8 mouse cellular contexts compared by ENCODE assay signal in the genomic region with DNA sequence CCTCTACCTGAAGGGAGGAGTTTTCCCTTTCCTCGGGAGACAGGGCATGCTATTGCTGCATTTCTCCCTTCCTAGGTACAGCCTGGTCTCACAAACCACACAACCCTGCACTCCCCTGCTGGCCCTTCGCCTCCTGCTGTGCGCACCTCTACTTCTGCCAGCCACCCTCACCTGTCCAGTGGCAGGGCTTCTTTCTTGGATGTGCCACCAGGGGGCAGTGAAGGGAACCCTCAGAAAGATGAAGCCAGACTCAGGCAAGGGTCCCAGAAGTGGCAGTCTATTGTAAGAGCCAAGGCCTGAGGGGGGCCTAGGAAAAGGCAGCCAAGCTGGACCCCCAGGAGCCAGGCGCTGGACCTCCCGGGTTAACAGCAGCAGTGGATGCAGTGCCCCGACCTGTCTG. TPM values are rescaled to one million over a fixed set of nuclear protein-coding genes. Genes with fewer than 3 reads are reported as not detected.
DNase-seq lines count a peak whose midpoint lies in the region; ATAC-seq and TF ChIP-seq lines count a peak whose summit lies in the region.

No protein-coding gene starts in this region.

- H3K4me1 ChIP-seq in heart, adult 2 months (ENCODE audit: control insufficient read depth, insufficient read depth, low read length), result peaks cover 6% of the 10 kb centered on the region
- 0 out of 2 replicates have a peak, but pooled peaks cover 5% of the 10 kb centered on the region for H3K4me1 ChIP-seq in heart, embryonic 11.5 days (ENCODE audit: control insufficient read depth, insufficient read depth, low read length)
- peaks cover 94% of the 10 kb centered on the region for H3K4me1 ChIP-seq in E14TG2a.4 (replicated peaks; ENCODE audit: low read depth, low read length)
- H3K4me1 ChIP-seq in cerebellum, adult 2 months (ENCODE audit: control insufficient read depth, insufficient read depth, low read length), result peaks cover 55% of the 10 kb centered on the region

- WGBS in heart, adult 2 months, result 46% methylated on average over 6 of the region's 6 CpGs
- 30% methylated on average over 6 of the region's 6 CpGs for WGBS in heart, embryonic 11.5 days (ENCODE audit: insufficient replicate concordance)
- 40% methylated on average over 6 of the region's 6 CpGs for WGBS in cerebellum, adult 2 months

- intact Hi-C loops in heart, adult 2 months (cut with DNase I), result loop anchor here (1.0 to 10.0 kb wide), 3 partner anchors 23 to 159 kb away; a partner anchor contains a TSS
- intact Hi-C loops in left cerebral cortex, postnatal 14 days (cut with DNase I), result loop anchor here (10.0 kb wide), 1 partner anchor 159 kb away; a partner anchor contains a TSS

- no peak overlapping the region for H3K9ac ChIP-seq in heart, adult 2 months (ENCODE audit: low read depth, low read length)
- no peak overlapping the region for H3K9ac ChIP-seq in heart, embryonic 11.5 days (ENCODE audit: low read depth, low read length)

- TF ChIP-seq CTCF in heart, adult 2 months (IDR thresholded peaks at IDR 0.05), result peak; percentile 89
- TF ChIP-seq CTCF in E14TG2a.4 (conservative IDR thresholded peaks at IDR 0.05; ENCODE audit: low read length), result peak; percentile 80
- peak; percentile 68 for TF ChIP-seq CTCF in cerebellum, adult 2 months (IDR thresholded peaks at IDR 0.05; ENCODE audit: borderline replicate concordance, insufficient read depth, low read depth, low read length)

- H3K4me2 ChIP-seq in heart, embryonic 11.5 days, result no peak overlapping the region

- no peak overlapping the region for H3K4me3 ChIP-seq in heart, adult 2 months
- H3K4me3 ChIP-seq in heart, embryonic 11.5 days (ENCODE audit: low read depth, low read length), result no peak overlapping the region
- peak overlapping the region; percentile 71; the same call in 1 of the 2 replicates for H3K4me3 ChIP-seq in E14TG2a.4 (replicated peaks; ENCODE audit: low read length)
- H3K4me3 ChIP-seq in cerebellum, adult 2 months (replicated peaks; ENCODE audit: insufficient read depth, low read depth, low read length), result no peak overlapping the region

- no peak for ATAC-seq in heart, embryonic 11.5 days (replicated peaks; ENCODE audit: insufficient number of reproducible peaks, low FRiP score, low TSS enrichment)

- no peaks in the 10 kb centered on the region for H3K79me2 ChIP-seq in heart, adult 2 months (replicated peaks; ENCODE audit: control insufficient read depth, insufficient read depth, low read length)

- no peaks in the 10 kb centered on the region for H3K27me3 ChIP-seq in heart, adult 2 months (ENCODE audit: control insufficient read depth, insufficient read depth, low read length)
- peaks cover 7% of the 10 kb centered on the region for H3K27me3 ChIP-seq in heart, embryonic 11.5 days (ENCODE audit: control insufficient read depth, insufficient read depth, low read length)
- H3K27me3 ChIP-seq in E14TG2a.4 (ENCODE audit: insufficient read depth, low read length), result no peaks in the 10 kb centered on the region
- no peaks in the 10 kb centered on the region for H3K27me3 ChIP-seq in cerebellum, adult 2 months (ENCODE audit: control insufficient read depth, insufficient read depth, low read length)

- peak; percentile 63 to 76 for DNase-seq in heart, adult 2 months
- DNase-seq in cerebellum, adult 2 months, result peak; percentile 69 to 77
- peak; percentile 70 to 71 for DNase-seq in frontal cortex, postnatal 36 days (ENCODE audit: low spot score in 2 of 2)
- peak; percentile 61 to 81 for DNase-seq in left cerebral cortex, postnatal 14 days (ENCODE audit: low spot score in 2 of 2)
- peak; percentile 74 for DNase-seq in neural tube, embryonic 10.5 days (ENCODE audit: extremely low spot score, low spot score)
- peak; percentile 62 to 82 for DNase-seq in thymus, postnatal 10 days (ENCODE audit: low spot score in 2 of 2)

- 0 out of 2 replicates have a peak, but pooled peaks cover 2% of the 10 kb centered on the region for H3K9me3 ChIP-seq in heart, embryonic 11.5 days (replicated peaks; ENCODE audit: control insufficient read depth, low read length)
- peaks cover 5% of the 10 kb centered on the region for H3K9me3 ChIP-seq in E14TG2a.4 (ENCODE audit: low read length)

- TF ChIP-seq POLR2A in heart, adult 2 months (IDR thresholded peaks at IDR 0.05; ENCODE audit: insufficient read depth, low read depth, low read length), result no peak
- no peak for TF ChIP-seq POLR2A in cerebellum, adult 2 months (IDR thresholded peaks at IDR 0.05; ENCODE audit: borderline replicate concordance, insufficient read depth, low read length)

- no peak for TF ChIP-seq EP300 in heart, adult 2 months (IDR thresholded peaks at IDR 0.05; ENCODE audit: insufficient read depth, low read depth, low read length)

- H3K27ac ChIP-seq in heart, adult 2 months, result no peak overlapping the region
- H3K27ac ChIP-seq in heart, embryonic 11.5 days (ENCODE audit: low read depth, low read length), result no peak overlapping the region
- no peak overlapping the region for H3K27ac ChIP-seq in cerebellum, adult 2 months (ENCODE audit: insufficient read depth, low read length)

- no peaks in the 10 kb centered on the region for H3K36me3 ChIP-seq in heart, adult 2 months (ENCODE audit: control insufficient read depth, insufficient read depth, low read length)
- no peaks in the 10 kb centered on the region for H3K36me3 ChIP-seq in heart, embryonic 11.5 days (ENCODE audit: control insufficient read depth, insufficient read depth, low read length)
- peaks cover 8% of the 10 kb centered on the region; the same call in 1 of the 2 replicates for H3K36me3 ChIP-seq in E14TG2a.4 (ENCODE audit: insufficient read depth, low read length)

RNA-seq across cellular contexts. Expression of a gene that starts 7.1 kb away (rescaled TPM):
- 10 to 100 TPM in 1 of 2 experiments, 1 to 10 TPM in 1; 5.8 to 10.3 TPM for total RNA-seq in heart, adult 2 months (2021)
- polyA plus RNA-seq in heart, adult 2 months (2012; rRNA removed), result 10.5 and 10.9 TPM in 2 replicates
- polyA plus RNA-seq in heart, embryonic 11.5 days (2014; fragmentation: Nextera tagmentation; extraction: Ambion mirVana), result 12.8 and 15.4 TPM in 2 replicates
- polyA plus RNA-seq in cerebellum, adult 2 months (2012; rRNA removed), result 116 and 141 TPM in 2 replicates
- 100 to 1,000 TPM; 197 to 200 TPM for total RNA-seq in left cerebral cortex, postnatal 14 days (2021)

RNA-seq across cellular contexts. Expression of a gene that starts 22.2 kb away (rescaled TPM):
- 10 to 100 TPM; 25.9 to 30.1 TPM for total RNA-seq in heart, adult 2 months (2021)
- polyA plus RNA-seq in heart, adult 2 months (2012; rRNA removed), result 26.8 and 28.9 TPM in 2 replicates
- 63.7 and 66.4 TPM in 2 replicates for polyA plus RNA-seq in heart, embryonic 11.5 days (2014; fragmentation: Nextera tagmentation; extraction: Ambion mirVana)
- polyA plus RNA-seq in cerebellum, adult 2 months (2012; rRNA removed), result 41.9 and 43.9 TPM in 2 replicates
- total RNA-seq in left cerebral cortex, postnatal 14 days (2021), result 10 to 100 TPM; 37.0 to 47.7 TPM
